Mouse (Mus musculus): ENCODE results near the gene Acr.

Acr gene

GRCm38 (mm10) chr15:89622959-89623625 lies 55.0 kb downstream of the Acr start:
- DNase-seq (ENCODE audit: low spot score) = no peak

GRCm38 (mm10) chr15:89623626-89623959 lies 55.5 kb downstream of the Acr start:
- DNase-seq (ENCODE audit: low spot score) = peak; percentile 31

All from ovary, postnatal 36 days (tissue).